Mouse (Mus musculus): Measurements from ENCODE around the gene Gpr85.

The Gpr85 gene

DNA sequence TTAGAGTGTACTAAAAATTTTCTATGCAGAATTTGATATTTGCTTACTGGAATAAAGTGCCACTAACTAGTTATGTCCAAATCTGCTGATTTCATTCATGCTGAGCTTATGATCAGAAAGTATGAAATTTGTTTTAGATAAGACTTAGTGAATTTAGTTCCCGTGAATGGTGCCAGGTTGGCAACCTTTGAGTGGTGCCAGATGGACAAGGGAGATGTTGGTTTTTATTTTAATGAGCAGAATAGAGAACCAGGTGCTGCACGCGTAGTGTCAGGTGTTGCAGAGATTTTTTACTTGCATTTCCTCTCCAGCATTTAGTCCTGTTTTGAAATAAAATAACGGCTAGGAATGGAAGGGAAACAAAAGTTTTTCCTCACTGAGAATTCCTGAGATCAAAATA lies 27.6 kb downstream of the Gpr85 start:
- DNase-seq: no peak

DNA sequence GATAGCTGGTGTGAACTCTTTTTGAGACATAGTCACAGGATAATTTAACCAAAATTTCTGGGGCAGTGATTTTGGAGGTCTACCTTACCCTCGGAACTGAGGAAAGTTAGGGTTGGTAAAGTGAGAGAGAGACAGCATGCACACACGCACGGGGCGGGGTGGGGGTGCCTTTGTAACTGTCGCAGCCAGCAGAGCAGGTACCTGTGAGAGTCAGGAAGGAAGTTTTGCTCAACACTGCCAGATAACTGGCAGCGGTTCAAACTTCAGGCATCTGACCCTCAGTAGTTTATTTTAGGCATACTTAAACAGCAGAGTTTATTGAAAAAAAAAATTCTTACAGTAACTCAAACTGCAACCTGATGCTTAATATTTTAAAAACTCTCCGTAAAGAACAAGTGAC lies 39.7 kb downstream of the Gpr85 start:
- peak in 1 of 2 experiments; percentile 4 for DNase-seq

DNA sequence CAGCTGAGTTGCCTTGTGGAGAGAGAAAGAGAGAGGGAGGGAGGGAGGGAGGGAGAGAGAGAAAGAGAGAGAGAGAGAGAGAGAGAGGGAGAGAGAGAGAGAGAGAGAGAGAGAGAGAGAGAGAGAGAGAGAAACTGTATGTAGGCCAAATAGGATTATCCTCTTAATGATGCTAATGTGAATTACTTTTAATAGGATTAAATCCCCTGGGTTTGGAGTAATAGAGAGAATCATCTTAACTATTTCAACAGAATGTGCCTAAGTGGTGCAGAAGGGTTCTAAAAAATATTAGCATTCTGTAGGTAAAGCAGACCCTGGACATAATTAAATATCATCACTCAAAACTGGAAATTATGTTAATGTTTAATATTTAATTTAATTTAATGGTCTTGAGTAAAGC lies 42.4 kb downstream of the Gpr85 start:
- no peak for DNase-seq

Data from B cell, adult 2 months (primary cell).